Mouse (Mus musculus): Measurements from ENCODE around the gene Egfem1. TPM values are rescaled to one million over a fixed set of nuclear protein-coding genes. Genes with fewer than 3 reads are reported as not detected.
A peak's percentile ranks its signal among the peaks of the same experiment; 100 is the strongest.

The Egfem1 gene
- polyA plus RNA-seq (2015; fragmentation: Nextera tagmentation; extraction: Ambion mirVana): 0.76 and 1.1 TPM in 2 replicates

DNA sequence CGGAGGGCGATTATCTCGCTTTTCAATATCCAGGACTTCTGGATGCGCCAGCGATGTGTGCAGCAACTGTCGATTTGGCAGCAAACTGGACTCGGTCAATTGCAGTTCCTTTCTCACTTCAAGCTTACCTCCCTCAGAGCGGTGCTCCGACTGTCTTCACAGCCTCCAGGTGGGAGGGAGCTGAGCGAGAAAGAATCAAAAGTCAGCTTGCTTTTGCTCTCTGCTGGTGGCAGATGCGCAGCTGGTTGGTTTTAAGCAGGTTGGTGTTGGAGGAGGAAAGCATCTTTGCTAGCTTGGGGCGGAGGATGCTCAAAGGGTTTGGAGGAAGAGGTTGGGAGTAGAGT, at the start of gene Egfem1:
TSS of gene Egfem1 (plus strand) at position 72 of the 344 bp plus-strand sequence.
- Histone ChIP-seq H3K4me1 (peaks cover 21% of the 10 kb centered on the region), H3K27me3 (peaks cover 59% of the 10 kb centered on the region), H3K4me3 (replicated peaks) (peak within 1 kb of the TSS; percentile 46), H3K4me2 (replicated peaks) (peak within 1 kb of the TSS; percentile 77), H3K36me3 (no peaks in the 10 kb centered on the region), H3K27ac (replicated peaks) (no peak within 1 kb of the TSS), H3K9ac (no peak within 1 kb of the TSS), H3K9me3 (replicated peaks) (no peaks in the 10 kb centered on the region)
- ATAC-seq (ENCODE audit: insufficient number of reproducible peaks, low FRiP score, low TSS enrichment, low read depth): no peak
- WGBS: 5% methylated on average over 12 of the region's 12 CpGs

GRCm38 (mm10) chr3:29033107-29033506, 48.7 kb upstream of the Egfem1 start:
- Histone ChIP-seq H3K9me3 (replicated peaks) (no peaks in the 10 kb centered on the region), H3K27me3 (no peaks in the 10 kb centered on the region), H3K4me2 (replicated peaks) (no peak overlapping the region), H3K4me1 (no peaks in the 10 kb centered on the region), H3K9ac (no peak overlapping the region), H3K36me3 (no peaks in the 10 kb centered on the region), H3K27ac (replicated peaks) (no peak overlapping the region), H3K4me3 (replicated peaks) (no peak overlapping the region)
- 77% methylated on average over 2 of the region's 2 CpGs for WGBS
- ATAC-seq (ENCODE audit: insufficient number of reproducible peaks, low FRiP score, low TSS enrichment, low read depth): no peak

GRCm38 (mm10) chr3:29036146-29036545, 45.7 kb upstream of the Egfem1 start:
- no peaks in the 10 kb centered on the region for H3K4me1 ChIP-seq
- H3K9me3 ChIP-seq (replicated peaks): no peaks in the 10 kb centered on the region
- H3K9ac ChIP-seq: no peak overlapping the region
- H3K36me3 ChIP-seq: no peaks in the 10 kb centered on the region
- no peak overlapping the region for H3K27ac ChIP-seq (replicated peaks)
- WGBS: 1% methylated on average over 3 of the region's 3 CpGs
- no peak overlapping the region for H3K4me2 ChIP-seq (replicated peaks)
- ATAC-seq (ENCODE audit: insufficient number of reproducible peaks, low FRiP score, low TSS enrichment, low read depth): no peak
- no peaks in the 10 kb centered on the region for H3K27me3 ChIP-seq
- H3K4me3 ChIP-seq (replicated peaks): no peak overlapping the region

GRCm38 (mm10) chr3:29036620-29037019, 45.2 kb upstream of the Egfem1 start:
- Histone ChIP-seq H3K36me3 (no peaks in the 10 kb centered on the region), H3K4me2 (replicated peaks) (no peak overlapping the region), H3K4me1 (no peaks in the 10 kb centered on the region), H3K27ac (replicated peaks) (no peak overlapping the region), H3K9ac (no peak overlapping the region), H3K27me3 (no peaks in the 10 kb centered on the region), H3K9me3 (replicated peaks) (no peaks in the 10 kb centered on the region), H3K4me3 (replicated peaks) (no peak overlapping the region)
- ATAC-seq (ENCODE audit: insufficient number of reproducible peaks, low FRiP score, low TSS enrichment, low read depth): no peak

DNA sequence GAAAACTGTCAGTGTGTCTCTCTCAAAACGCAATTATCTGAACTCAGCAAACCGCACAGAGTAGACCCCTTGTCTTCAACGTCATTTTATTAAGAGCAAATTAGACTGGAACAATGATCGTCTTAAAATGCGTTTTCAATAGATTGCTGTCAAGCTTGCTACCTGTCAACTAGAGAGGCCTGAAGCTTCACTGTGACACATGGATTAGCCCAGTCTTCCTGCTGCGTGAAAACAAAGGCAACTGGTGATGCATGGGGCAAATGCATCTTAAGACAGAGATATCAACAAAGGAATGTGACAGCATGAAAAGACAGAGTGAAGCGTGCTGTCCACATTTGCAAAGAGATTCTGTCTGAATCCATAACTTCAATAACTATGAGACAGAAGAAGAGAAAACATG, 41.8 kb upstream of the Egfem1 start:
- Histone ChIP-seq H3K9me3 (replicated peaks) (no peaks in the 10 kb centered on the region), H3K4me2 (replicated peaks) (no peak overlapping the region), H3K27ac (replicated peaks) (no peak overlapping the region), H3K4me3 (replicated peaks) (no peak overlapping the region), H3K9ac (no peak overlapping the region), H3K4me1 (no peaks in the 10 kb centered on the region), H3K36me3 (no peaks in the 10 kb centered on the region), H3K27me3 (no peaks in the 10 kb centered on the region)
- no peak for ATAC-seq (ENCODE audit: insufficient number of reproducible peaks, low FRiP score, low TSS enrichment, low read depth)
- WGBS: 73% methylated on average over 7 of the region's 7 CpGs

GRCm38 (mm10) chr3:29046281-29046680, 35.5 kb upstream of the Egfem1 start:
- Histone ChIP-seq H3K4me3 (replicated peaks) (no peak overlapping the region), H3K27ac (replicated peaks) (no peak overlapping the region), H3K9me3 (replicated peaks) (no peaks in the 10 kb centered on the region), H3K4me1 (no peaks in the 10 kb centered on the region), H3K4me2 (replicated peaks) (no peak overlapping the region), H3K36me3 (no peaks in the 10 kb centered on the region), H3K27me3 (no peaks in the 10 kb centered on the region), H3K9ac (no peak overlapping the region)
- ATAC-seq (ENCODE audit: insufficient number of reproducible peaks, low FRiP score, low TSS enrichment, low read depth): no peak
- WGBS: 69% methylated on average over 5 of the region's 5 CpGs

DNA sequence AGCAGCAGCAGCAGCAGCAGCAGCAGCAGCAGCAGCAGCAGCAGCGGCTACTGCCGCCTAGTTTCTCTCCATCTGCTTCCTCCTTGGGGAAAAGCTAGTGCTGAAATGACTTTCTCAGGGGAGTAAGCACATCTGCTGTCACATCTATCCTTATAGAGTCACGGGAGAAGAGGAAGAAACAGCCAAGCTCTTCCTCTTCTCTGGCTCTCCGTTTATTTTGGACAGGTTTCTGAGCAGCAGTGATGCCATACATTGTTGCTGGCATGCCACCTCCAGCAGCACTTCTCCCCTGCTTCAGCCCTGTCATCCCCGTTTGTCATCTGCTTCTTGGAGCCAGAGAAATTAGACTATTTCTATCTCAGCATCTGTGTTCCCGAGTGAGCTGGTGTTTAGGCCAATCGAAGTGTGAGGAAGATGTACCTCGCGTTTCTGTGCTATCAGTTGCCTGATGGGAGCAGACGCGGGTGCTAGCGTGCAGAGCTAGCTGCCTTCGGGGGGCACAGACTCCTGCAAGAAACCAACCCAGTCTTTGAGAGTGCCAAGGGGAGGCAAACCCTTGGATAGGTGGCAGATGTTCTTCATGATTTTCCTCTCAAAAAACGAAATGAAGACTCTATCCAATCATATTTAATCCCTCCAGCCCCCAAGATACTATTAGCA, 34.4 kb upstream of the Egfem1 start:
- 70% methylated on average over 14 of the region's 14 CpGs for WGBS
- Histone ChIP-seq H3K9ac (no peak overlapping the region), H3K4me1 (no peaks in the 10 kb centered on the region), H3K4me2 (replicated peaks) (no peak overlapping the region), H3K27me3 (no peaks in the 10 kb centered on the region), H3K9me3 (replicated peaks) (no peaks in the 10 kb centered on the region), H3K27ac (replicated peaks) (no peak overlapping the region), H3K36me3 (no peaks in the 10 kb centered on the region), H3K4me3 (replicated peaks) (no peak overlapping the region)
- ATAC-seq (ENCODE audit: insufficient number of reproducible peaks, low FRiP score, low TSS enrichment, low read depth): no peak

DNA sequence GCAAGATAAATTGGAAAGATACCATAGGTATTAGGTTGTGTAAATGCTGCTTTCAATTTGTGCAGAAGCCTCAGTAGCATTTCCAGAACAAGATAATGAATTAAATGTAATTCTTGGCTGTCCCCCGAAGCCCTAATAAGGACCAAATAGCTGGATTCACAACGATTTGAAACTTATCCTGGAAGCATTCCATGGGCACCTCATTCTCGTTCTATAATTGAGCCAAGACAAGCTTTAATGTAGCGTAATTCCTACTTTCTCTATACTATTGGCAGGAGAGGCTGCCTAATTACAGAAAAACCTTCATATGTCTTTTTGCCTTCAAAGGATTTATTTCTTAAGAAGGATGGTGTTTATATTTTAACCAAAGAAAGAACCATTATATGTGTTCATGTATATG, 18.7 kb upstream of the Egfem1 start:
- H3K27me3 ChIP-seq: no peaks in the 10 kb centered on the region
- H3K4me2 ChIP-seq (replicated peaks): no peak overlapping the region
- no peaks in the 10 kb centered on the region for H3K4me1 ChIP-seq
- no peaks in the 10 kb centered on the region for H3K9me3 ChIP-seq (replicated peaks)
- H3K27ac ChIP-seq (replicated peaks): no peak overlapping the region
- H3K36me3 ChIP-seq: no peaks in the 10 kb centered on the region
- WGBS: 42% methylated on average over 4 of the region's 4 CpGs
- H3K9ac ChIP-seq: no peak overlapping the region
- H3K4me3 ChIP-seq (replicated peaks): no peak overlapping the region
- no peak for ATAC-seq (ENCODE audit: insufficient number of reproducible peaks, low FRiP score, low TSS enrichment, low read depth)

GRCm38 (mm10) chr3:29068428-29069098, 13.3 kb upstream of the Egfem1 start:
- Histone ChIP-seq H3K27ac (replicated peaks) (no peak overlapping the region), H3K4me3 (replicated peaks) (no peak overlapping the region), H3K4me1 (no peaks in the 10 kb centered on the region), H3K27me3 (no peaks in the 10 kb centered on the region), H3K9ac (no peak overlapping the region), H3K36me3 (no peaks in the 10 kb centered on the region), H3K9me3 (replicated peaks) (no peaks in the 10 kb centered on the region), H3K4me2 (replicated peaks) (no peak overlapping the region)
- ATAC-seq (ENCODE audit: insufficient number of reproducible peaks, low FRiP score, low TSS enrichment, low read depth): no peak
- WGBS: 69% methylated on average over 6 of the region's 6 CpGs

GRCm38 (mm10) chr3:29071315-29071714, 10.5 kb upstream of the Egfem1 start:
- Histone ChIP-seq H3K9ac (no peak overlapping the region), H3K4me1 (no peaks in the 10 kb centered on the region), H3K9me3 (replicated peaks) (no peaks in the 10 kb centered on the region), H3K4me3 (replicated peaks) (no peak overlapping the region), H3K36me3 (no peaks in the 10 kb centered on the region), H3K27me3 (no peaks in the 10 kb centered on the region), H3K4me2 (replicated peaks) (no peak overlapping the region), H3K27ac (replicated peaks) (no peak overlapping the region)
- WGBS: 82% methylated on average over 4 of the region's 4 CpGs
- ATAC-seq (ENCODE audit: insufficient number of reproducible peaks, low FRiP score, low TSS enrichment, low read depth): no peak

DNA sequence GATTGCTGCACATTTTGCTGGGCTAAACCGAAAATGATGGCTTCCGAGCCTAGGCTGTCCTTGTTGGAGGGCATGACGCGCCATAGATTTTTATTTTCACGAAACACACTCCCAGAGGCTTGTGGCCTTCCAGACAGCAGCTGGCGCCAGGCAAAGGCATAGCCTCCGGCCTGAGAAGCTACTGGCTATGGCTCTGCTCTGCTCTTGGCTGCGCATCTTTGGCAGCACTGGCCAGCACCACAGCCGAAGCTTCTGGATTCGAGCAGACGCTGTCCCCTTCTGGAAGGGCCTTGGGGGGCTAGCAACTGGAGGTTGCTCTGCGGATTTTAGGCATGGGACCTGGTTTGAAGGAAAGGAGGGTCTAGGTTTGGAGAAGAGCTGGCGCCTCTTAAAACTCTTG, 306 bp upstream of the Egfem1 start:
- Histone ChIP-seq H3K4me3 (replicated peaks) (no peak overlapping the region), H3K27me3 (peaks cover 59% of the 10 kb centered on the region), H3K4me2 (replicated peaks) (peak overlapping the region; percentile 77), H3K4me1 (peaks cover 21% of the 10 kb centered on the region), H3K36me3 (no peaks in the 10 kb centered on the region), H3K9ac (no peak overlapping the region), H3K27ac (replicated peaks) (no peak overlapping the region), H3K9me3 (replicated peaks) (no peaks in the 10 kb centered on the region)
- ATAC-seq (ENCODE audit: insufficient number of reproducible peaks, low FRiP score, low TSS enrichment, low read depth): no peak
- 11% methylated on average over 13 of the region's 13 CpGs for WGBS

Measured in embryonic facial prominence, embryonic 15.5 days (tissue).